Mouse (Mus musculus): ENCODE measurements around the gene AI467606. TPM values are rescaled to one million over a fixed set of nuclear protein-coding genes. Genes with fewer than 3 reads are reported as not detected.

AI467606 gene
- polyA plus RNA-seq, 1 experiment, result 45.0 TPM

DNA sequence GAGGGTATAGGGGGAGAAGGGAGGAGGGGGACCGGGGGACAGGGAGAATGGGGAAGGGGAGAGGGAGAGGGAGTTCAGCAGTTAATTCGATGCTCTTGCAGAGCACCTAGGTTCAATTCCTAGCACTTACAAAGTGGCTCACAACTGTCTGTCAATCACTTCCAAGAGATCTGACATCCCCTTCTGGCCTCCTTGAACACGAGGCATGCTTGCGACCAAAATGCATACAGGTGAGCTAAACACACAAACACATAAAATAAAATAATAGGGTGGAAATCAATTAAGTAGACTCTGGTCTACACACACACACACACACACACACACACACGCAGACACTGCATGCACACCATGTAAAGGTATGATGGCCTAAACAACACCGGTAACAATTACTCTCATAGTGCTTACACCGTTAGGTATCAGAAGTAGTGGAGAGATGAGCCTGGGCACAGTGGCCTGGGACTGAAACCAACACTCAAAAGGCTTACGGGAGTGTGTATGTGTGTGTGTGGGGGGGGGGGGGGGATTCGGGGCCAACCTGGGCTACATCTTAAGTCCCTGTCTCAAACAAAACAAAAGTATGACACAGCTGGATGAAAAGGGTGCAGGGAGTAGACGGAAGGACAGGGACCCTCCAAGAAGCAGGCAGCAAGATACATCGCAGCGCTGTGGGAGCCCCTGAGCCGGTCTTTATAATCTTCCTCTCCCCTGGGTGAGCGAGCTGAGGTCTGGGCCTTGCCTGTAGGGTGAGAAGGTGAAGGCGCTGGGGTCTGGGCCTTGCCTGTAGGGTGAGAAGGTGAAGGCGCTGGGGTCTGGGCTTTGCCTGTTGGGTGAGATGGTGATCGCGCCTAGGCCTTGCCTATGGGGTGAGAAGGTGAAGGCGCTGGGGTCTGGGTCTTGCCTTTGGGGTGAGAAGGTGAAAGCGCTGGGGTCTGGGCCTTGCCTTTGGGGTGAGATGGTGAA, 725 bp upstream of the AI467606 start:
- Histone ChIP-seq H3K4me3 (replicated peaks; ENCODE audit: extremely low read depth, low read depth, low read length) (peak overlapping the region; percentile 36), H3K4me1 (ENCODE audit: control insufficient read depth, insufficient read depth, low read length) (peaks cover 6% of the 10 kb centered on the region)
- no peak for DNase-seq
- no peak for TF ChIP-seq POLR2A (IDR thresholded peaks at IDR 0.05; ENCODE audit: borderline replicate concordance, extremely low read depth, low read depth, low read length)
- TF ChIP-seq CTCF (IDR thresholded peaks at IDR 0.05; ENCODE audit: insufficient read depth, low read length), result no peak
- WGBS, result 81% methylated on average over 20 of the region's 20 CpGs

GRCm38 (mm10) chr7:127093914-127094313, 2.8 kb downstream of the AI467606 start:
- 52% methylated on average over 3 of the region's 3 CpGs for WGBS

DNA sequence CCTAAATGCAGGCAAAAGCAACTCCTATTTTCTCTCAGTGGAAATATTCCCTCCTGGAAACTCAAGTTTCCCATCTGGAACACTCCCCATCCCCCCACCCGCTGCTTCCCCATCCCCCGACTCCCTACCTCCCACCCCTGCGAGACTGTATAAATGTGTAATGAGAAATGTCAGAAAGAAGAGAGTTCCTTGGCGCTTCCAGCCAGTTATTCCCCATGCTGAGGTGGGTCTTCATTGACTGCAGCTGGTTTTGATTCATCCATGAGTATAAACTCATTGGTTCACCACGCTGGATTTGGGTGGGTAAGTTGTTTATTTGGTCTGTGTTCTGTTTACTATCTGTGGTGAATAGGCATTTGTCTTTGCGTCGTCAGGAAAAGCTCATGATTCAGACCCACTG, 5.3 kb downstream of the AI467606 start:
- Histone ChIP-seq H3K4me3 (replicated peaks; ENCODE audit: extremely low read depth, low read depth, low read length) (no peak overlapping the region), H3K4me1 (ENCODE audit: control insufficient read depth, insufficient read depth, low read length) (no peaks in the 10 kb centered on the region; the same call in 1 of the 2 replicates)
- WGBS, result 52% methylated on average over 7 of the region's 7 CpGs
- no peak for TF ChIP-seq CTCF (IDR thresholded peaks at IDR 0.05; ENCODE audit: insufficient read depth, low read length)
- no peak for TF ChIP-seq POLR2A (IDR thresholded peaks at IDR 0.05; ENCODE audit: borderline replicate concordance, extremely low read depth, low read depth, low read length)
- DNase-seq, result no peak

More at GRCm38 (mm10) chr7:127093914-127094313, 2.8 kb downstream of the AI467606 start:
- Histone ChIP-seq H3K4me1 (ENCODE audit: control insufficient read depth, insufficient read depth, low read length) (peaks cover 5% of the 10 kb centered on the region), H3K4me3 (replicated peaks; ENCODE audit: extremely low read depth, low read depth, low read length) (no peak overlapping the region)
- DNase-seq, result no peak
- no peak for TF ChIP-seq POLR2A (IDR thresholded peaks at IDR 0.05; ENCODE audit: borderline replicate concordance, extremely low read depth, low read depth, low read length)
- TF ChIP-seq CTCF (IDR thresholded peaks at IDR 0.05; ENCODE audit: insufficient read depth, low read length), result no peak

- TF ChIP-seq CTCF (IDR thresholded peaks at IDR 0.05; ENCODE audit: insufficient read depth, low read length), result no peak
- no peak for TF ChIP-seq POLR2A (IDR thresholded peaks at IDR 0.05; ENCODE audit: borderline replicate concordance, extremely low read depth, low read depth, low read length)
- Histone ChIP-seq H3K4me1 (ENCODE audit: control insufficient read depth, insufficient read depth, low read length) (no peaks in the 10 kb centered on the region; the same call in 1 of the 2 replicates), H3K4me3 (replicated peaks; ENCODE audit: extremely low read depth, low read depth, low read length) (no peak overlapping the region)
- WGBS, result 75% methylated on average over 5 of the region's 5 CpGs
- no peak for DNase-seq
Observed at GRCm38 (mm10) chr7:127098521-127098920, 7.4 kb downstream of the AI467606 start.

- DNase-seq, result no peak
- Histone ChIP-seq H3K4me3 (replicated peaks; ENCODE audit: extremely low read depth, low read depth, low read length) (no peak overlapping the region), H3K4me1 (ENCODE audit: control insufficient read depth, insufficient read depth, low read length) (no peaks in the 10 kb centered on the region)
- WGBS, result 83% methylated on average over 4 of the region's 4 CpGs
- TF ChIP-seq POLR2A (IDR thresholded peaks at IDR 0.05; ENCODE audit: borderline replicate concordance, extremely low read depth, low read depth, low read length) (no peak), CTCF (IDR thresholded peaks at IDR 0.05; ENCODE audit: insufficient read depth, low read length) (no peak)
Observed at GRCm38 (mm10) chr7:127098950-127099349, 7.8 kb downstream of the AI467606 start.

GRCm38 (mm10) chr7:127099528-127099927, 8.4 kb downstream of the AI467606 start:
- H3K4me3 ChIP-seq (replicated peaks; ENCODE audit: extremely low read depth, low read depth, low read length), result no peak overlapping the region
- H3K4me1 ChIP-seq (ENCODE audit: control insufficient read depth, insufficient read depth, low read length), result no peaks in the 10 kb centered on the region
- DNase-seq, result no peak
- TF ChIP-seq POLR2A (IDR thresholded peaks at IDR 0.05; ENCODE audit: borderline replicate concordance, extremely low read depth, low read depth, low read length) (no peak), CTCF (IDR thresholded peaks at IDR 0.05; ENCODE audit: insufficient read depth, low read length) (no peak)
- 67% methylated on average over 4 of the region's 4 CpGs for WGBS

- TF ChIP-seq CTCF (IDR thresholded peaks at IDR 0.05; ENCODE audit: insufficient read depth, low read length) (no peak), POLR2A (IDR thresholded peaks at IDR 0.05; ENCODE audit: borderline replicate concordance, extremely low read depth, low read depth, low read length) (no peak)
- H3K4me3 ChIP-seq (replicated peaks; ENCODE audit: extremely low read depth, low read depth, low read length), result no peak overlapping the region
- peaks cover 2% of the 10 kb centered on the region; the same call in 1 of the 2 replicates for H3K4me1 ChIP-seq (ENCODE audit: control insufficient read depth, insufficient read depth, low read length)
- no peak for DNase-seq
- WGBS, result 13% methylated on average over 2 of the region's 2 CpGs
Observed at GRCm38 (mm10) chr7:127101451-127102016, 10.4 kb downstream of the AI467606 start.

DNA sequence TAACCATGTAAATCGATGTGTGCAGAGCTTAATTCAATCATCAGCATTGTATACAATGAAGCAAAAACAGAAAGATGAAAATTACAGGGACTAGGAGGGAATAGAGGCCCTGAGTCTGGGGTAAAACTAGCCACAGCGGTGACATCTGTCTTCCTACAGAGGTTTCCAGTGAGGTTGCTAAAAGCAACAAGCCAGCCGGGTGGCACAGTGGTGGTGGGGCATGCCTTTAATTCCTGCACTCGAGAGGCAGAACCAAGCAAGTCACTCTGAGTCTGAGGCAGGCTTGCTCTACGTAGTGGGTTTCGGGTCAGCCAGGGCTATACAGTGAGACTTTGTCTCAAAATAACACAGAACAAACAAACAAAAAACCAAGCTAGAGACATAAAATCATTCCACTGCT, 11.0 kb downstream of the AI467606 start:
- DNase-seq, result no peak
- no peak overlapping the region for H3K4me3 ChIP-seq (replicated peaks; ENCODE audit: extremely low read depth, low read depth, low read length)

DNA sequence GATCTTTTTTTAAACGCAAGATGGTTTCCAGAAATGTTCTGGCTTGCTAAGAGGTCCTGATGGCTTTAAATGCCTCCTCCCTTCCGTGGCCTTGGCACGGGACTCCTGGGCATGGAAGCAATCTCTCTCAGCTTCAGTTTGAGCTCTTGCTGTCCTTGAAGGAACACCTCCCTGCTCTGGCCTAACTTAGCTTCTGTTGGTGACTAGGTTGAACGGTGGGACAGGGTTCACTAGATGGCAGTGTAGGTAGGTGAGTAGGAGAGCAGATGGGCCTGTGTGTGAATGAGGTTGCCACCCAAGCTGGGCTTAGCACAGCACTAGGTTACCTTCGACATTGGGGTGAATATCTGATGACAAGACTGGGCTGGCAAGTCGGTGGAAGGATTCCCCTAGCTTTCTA, 12.8 kb downstream of the AI467606 start:
- Histone ChIP-seq H3K4me3 (replicated peaks; ENCODE audit: extremely low read depth, low read depth, low read length) (no peak overlapping the region), H3K4me1 (ENCODE audit: control insufficient read depth, insufficient read depth, low read length) (peaks cover 2% of the 10 kb centered on the region; the same call in 1 of the 2 replicates)
- 63% methylated on average over 6 of the region's 6 CpGs for WGBS
- no peak for DNase-seq
- no peak for TF ChIP-seq POLR2A (IDR thresholded peaks at IDR 0.05; ENCODE audit: borderline replicate concordance, extremely low read depth, low read depth, low read length)
- no peak for TF ChIP-seq CTCF (IDR thresholded peaks at IDR 0.05; ENCODE audit: insufficient read depth, low read length)

More for the DNA sequence above, 11.0 kb downstream of the AI467606 start:
- 70% methylated on average over 6 of the region's 6 CpGs for WGBS
- peaks cover 2% of the 10 kb centered on the region; the same call in 1 of the 2 replicates for H3K4me1 ChIP-seq (ENCODE audit: control insufficient read depth, insufficient read depth, low read length)
- TF ChIP-seq POLR2A (IDR thresholded peaks at IDR 0.05; ENCODE audit: borderline replicate concordance, extremely low read depth, low read depth, low read length) (no peak), CTCF (IDR thresholded peaks at IDR 0.05; ENCODE audit: insufficient read depth, low read length) (no peak)
